Mouse (Mus musculus) liver, embryonic 16.5 days (tissue): Measurements from ENCODE around the gene Reg4. TPM values are rescaled to one million over a fixed set of nuclear protein-coding genes. Genes with fewer than 3 reads are reported as not detected.

Experiments used
- ATAC-seq: fragments of 200-750 bp; cut with Nextera tagmentation; 2 replicates; pipeline ENCODE4 v1.8.0; 2017; ENCODE audit warnings: low read depth, mild to moderate bottlenecking, moderate number of reproducible peaks, moderate library complexity
- H3K27ac ChIP-seq: fragments of 300-500 bp; sonication (generic); 2 replicates; pipeline ENCODE4 v1.5.1; 2014; ENCODE audit warnings: mild to moderate bottlenecking, low read length
- H3K27me3 ChIP-seq: fragments of 300-500 bp; sonication (generic); 2 replicates; pipeline ENCODE4 v1.6.1; 2014; ENCODE audit warnings: low read depth, low read length, mixed read lengths; ENCODE audit not compliant: control insufficient read depth, insufficient read depth
- H3K36me3 ChIP-seq: fragments of 300-500 bp; sonication (generic); 2 replicates; pipeline ENCODE4 v1.6.1; 2014; ENCODE audit warnings: mild to moderate bottlenecking; ENCODE audit not compliant: control insufficient read depth, insufficient read depth
- H3K4me1 ChIP-seq: fragments of 300-500 bp; sonication (generic); 2 replicates; pipeline ENCODE4 v1.6.1; 2014; ENCODE audit warnings: low read depth, low read length, mixed read lengths; ENCODE audit not compliant: control insufficient read depth
- H3K4me2 ChIP-seq: fragments of 300-500 bp; sonication (generic); 2 replicates; pipeline ENCODE4 v1.6.1; 2014; ENCODE audit warnings: low read depth, low read length, mixed read lengths
- H3K4me3 ChIP-seq: fragments of 300-500 bp; sonication (generic); 2 replicates; pipeline ENCODE4 v1.5.1; 2014; ENCODE audit warnings: low read depth, mild to moderate bottlenecking, low read length
- H3K9ac ChIP-seq: fragments of 300-500 bp; sonication (generic); 2 replicates; pipeline ENCODE4 v1.6.1; 2014; ENCODE audit warnings: low read depth, low read length
- H3K9me3 ChIP-seq: fragments of 300-500 bp; sonication (generic); replicated peaks from 2 replicates; pipeline ENCODE4 v1.6.1; 2016; ENCODE audit warnings: low read length; ENCODE audit not compliant: control insufficient read depth
- WGBS: fragments of 180-500 bp; shearing (Covaris S2); extraction: QIAGEN DNeasy Blood & Tissue Kit; methylation state at CpG from one replicate; pipeline ENCODE4 v1.1.7; 2014; ENCODE audit not compliant: insufficient replicate concordance; 5-methylcytosine and 5-hydroxymethylcytosine counted together
- polyA plus RNA-seq: library from polyadenylated mRNA; unstranded; fragments of >200 nt; fragmentation: Nextera tagmentation; extraction: Ambion mirVana; gene quantifications from 2 replicates; pipeline ENCODE4 v1.2.1, GENCODE M21; 2015

The Reg4 gene
- polyA plus RNA-seq, 1 experiment from 2014 or later, result 0.27 TPM

- no peak for ATAC-seq
- Histone ChIP-seq H3K9ac (no peak overlapping the region), H3K27me3 (no peaks in the 10 kb centered on the region), H3K4me1 (no peaks in the 10 kb centered on the region), H3K4me3 (no peak overlapping the region), H3K4me2 (no peak overlapping the region), H3K9me3 (no peaks in the 10 kb centered on the region), H3K36me3 (no peaks in the 10 kb centered on the region), H3K27ac (no peak overlapping the region)
- 56% methylated on average over 4 of the region's 4 CpGs for WGBS
Measured at GRCm38 (mm10) chr3:98209161-98209560, 12.8 kb upstream of the Reg4 start.

GRCm38 (mm10) chr3:98210860-98211259 lies 11.1 kb upstream of the Reg4 start:
- ATAC-seq, result no peak

DNA sequence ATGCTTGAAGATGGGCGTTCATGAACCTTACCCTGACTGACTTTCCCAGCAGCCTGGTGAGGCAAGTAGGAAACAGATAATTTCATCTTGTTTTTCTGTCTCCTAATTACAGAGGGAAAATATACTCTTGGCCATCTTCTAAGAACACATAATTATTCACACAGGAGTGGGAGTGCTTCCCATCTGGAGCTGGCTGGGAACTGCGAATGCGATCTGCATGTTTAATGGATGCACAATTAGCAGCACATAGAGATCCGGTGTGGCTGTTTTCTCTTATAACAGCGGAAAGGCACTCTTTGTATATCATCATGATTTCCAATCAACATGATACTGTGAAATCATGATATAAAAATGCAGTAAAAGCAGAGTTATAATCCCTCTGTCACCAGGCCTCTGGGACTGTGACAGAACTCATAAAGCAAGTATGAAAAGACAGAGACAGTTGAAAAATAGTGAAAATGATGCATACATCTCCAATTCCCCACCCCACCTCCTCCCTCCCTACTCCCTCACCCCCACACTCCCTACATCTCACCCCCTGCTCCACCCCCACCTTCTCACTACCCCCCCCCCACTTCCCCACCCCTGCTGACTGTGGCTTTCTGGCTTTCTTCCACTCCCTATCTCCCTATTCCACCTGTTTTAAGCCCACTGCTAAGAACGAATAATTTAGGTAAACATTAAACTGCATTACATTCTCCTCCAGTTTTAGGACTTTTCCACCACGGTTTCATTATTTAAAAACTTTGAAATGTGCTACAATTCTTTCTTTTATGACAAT lies 10.5 kb upstream of the Reg4 start:
- no peak overlapping the region for H3K9ac ChIP-seq
- H3K27me3 ChIP-seq, result no peaks in the 10 kb centered on the region
- no peaks in the 10 kb centered on the region for H3K36me3 ChIP-seq
- no peak overlapping the region for H3K27ac ChIP-seq
- WGBS, result 64% methylated on average over 7 of the region's 7 CpGs
- H3K4me3 ChIP-seq, result no peak overlapping the region
- H3K4me1 ChIP-seq, result no peaks in the 10 kb centered on the region
- H3K4me2 ChIP-seq, result no peak overlapping the region
- ATAC-seq, result no peak
- H3K9me3 ChIP-seq, result no peaks in the 10 kb centered on the region

More at GRCm38 (mm10) chr3:98210860-98211259, 11.1 kb upstream of the Reg4 start:
- Histone ChIP-seq H3K27me3 (no peaks in the 10 kb centered on the region), H3K36me3 (no peaks in the 10 kb centered on the region), H3K27ac (no peak overlapping the region), H3K4me2 (no peak overlapping the region), H3K9me3 (no peaks in the 10 kb centered on the region), H3K4me1 (no peaks in the 10 kb centered on the region), H3K4me3 (no peak overlapping the region), H3K9ac (no peak overlapping the region)
- WGBS, result 66% methylated on average over 10 of the region's 10 CpGs

DNA sequence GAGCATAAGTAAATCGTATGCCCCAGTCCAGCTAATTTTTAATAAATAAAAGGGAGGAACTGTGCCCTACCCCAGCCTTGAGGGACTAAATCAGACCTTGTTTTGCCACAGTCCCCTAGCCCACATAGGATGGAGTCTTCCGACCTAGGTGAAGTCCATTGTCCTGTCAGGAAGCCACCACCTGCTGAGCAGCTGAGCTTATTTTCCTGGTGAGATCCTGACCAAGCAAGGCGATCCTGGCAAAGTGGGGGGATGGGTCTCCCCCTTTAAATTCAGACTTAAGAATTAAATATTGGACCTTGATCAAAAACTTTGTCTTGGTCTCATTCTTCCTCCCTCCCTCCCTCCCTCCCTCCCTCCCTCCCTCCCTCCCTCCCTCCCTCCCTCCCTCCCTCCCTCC lies 5.7 kb upstream of the Reg4 start:
- no peak overlapping the region for H3K9ac ChIP-seq
- WGBS, result 54% methylated on average over 3 of the region's 3 CpGs
- no peaks in the 10 kb centered on the region for H3K9me3 ChIP-seq
- no peaks in the 10 kb centered on the region for H3K4me1 ChIP-seq
- no peak overlapping the region for H3K4me2 ChIP-seq
- no peak overlapping the region for H3K4me3 ChIP-seq
- H3K27me3 ChIP-seq, result no peaks in the 10 kb centered on the region
- no peaks in the 10 kb centered on the region for H3K36me3 ChIP-seq
- no peak for ATAC-seq
- H3K27ac ChIP-seq, result no peak overlapping the region

GRCm38 (mm10) chr3:98223263-98223662 lies 1.3 kb downstream of the Reg4 start:
- no peak overlapping the region for H3K27ac ChIP-seq
- H3K9ac ChIP-seq, result no peak overlapping the region
- 64% methylated on average over 3 of the region's 3 CpGs for WGBS
- peaks cover 3% of the 10 kb centered on the region; the same call in 1 of the 2 replicates for H3K4me1 ChIP-seq
- H3K9me3 ChIP-seq, result no peaks in the 10 kb centered on the region
- no peak overlapping the region for H3K4me3 ChIP-seq
- H3K36me3 ChIP-seq, result no peaks in the 10 kb centered on the region
- no peaks in the 10 kb centered on the region for H3K27me3 ChIP-seq
- H3K4me2 ChIP-seq, result no peak overlapping the region
- no peak for ATAC-seq

GRCm38 (mm10) chr3:98223783-98224580 lies 2.0 kb downstream of the Reg4 start:
- H3K27me3 ChIP-seq, result no peaks in the 10 kb centered on the region
- no peak overlapping the region for H3K4me2 ChIP-seq
- H3K9ac ChIP-seq, result no peak overlapping the region
- H3K36me3 ChIP-seq, result no peaks in the 10 kb centered on the region
- no peaks in the 10 kb centered on the region for H3K9me3 ChIP-seq
- H3K4me1 ChIP-seq, result peaks cover 3% of the 10 kb centered on the region; the same call in 1 of the 2 replicates
- no peak overlapping the region for H3K4me3 ChIP-seq
- ATAC-seq, result peak; percentile 65; the same call in 1 of the 2 replicates
- 25% methylated on average over 9 of the region's 9 CpGs for WGBS
- H3K27ac ChIP-seq, result no peak overlapping the region

DNA sequence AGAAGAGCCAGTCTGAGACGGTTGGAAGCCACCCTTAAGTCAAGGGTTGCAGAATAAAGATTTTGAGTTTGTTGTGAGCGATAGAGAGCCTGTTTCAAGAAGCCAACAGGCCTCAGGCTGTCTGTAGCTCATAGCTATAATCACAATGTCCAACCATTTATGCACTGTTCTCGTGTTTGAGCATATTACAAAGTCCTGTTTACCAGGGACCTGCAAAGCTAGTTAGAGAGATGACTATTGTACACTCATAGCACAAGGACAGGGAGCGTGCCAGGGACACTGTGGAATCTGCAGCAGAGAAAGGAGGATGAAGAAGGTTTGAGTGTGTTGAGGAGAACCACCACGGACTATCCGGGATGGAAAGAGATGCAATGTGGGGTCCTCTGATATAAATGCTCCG lies 3.0 kb downstream of the Reg4 start:
- Histone ChIP-seq H3K4me1 (peaks cover 3% of the 10 kb centered on the region; the same call in 1 of the 2 replicates), H3K36me3 (no peaks in the 10 kb centered on the region), H3K4me3 (no peak overlapping the region), H3K9me3 (no peaks in the 10 kb centered on the region), H3K27me3 (no peaks in the 10 kb centered on the region), H3K27ac (no peak overlapping the region), H3K9ac (no peak overlapping the region), H3K4me2 (no peak overlapping the region)
- WGBS, result 57% methylated on average over 7 of the region's 7 CpGs
- peak; percentile 52; the same call in 1 of the 2 replicates for ATAC-seq

DNA sequence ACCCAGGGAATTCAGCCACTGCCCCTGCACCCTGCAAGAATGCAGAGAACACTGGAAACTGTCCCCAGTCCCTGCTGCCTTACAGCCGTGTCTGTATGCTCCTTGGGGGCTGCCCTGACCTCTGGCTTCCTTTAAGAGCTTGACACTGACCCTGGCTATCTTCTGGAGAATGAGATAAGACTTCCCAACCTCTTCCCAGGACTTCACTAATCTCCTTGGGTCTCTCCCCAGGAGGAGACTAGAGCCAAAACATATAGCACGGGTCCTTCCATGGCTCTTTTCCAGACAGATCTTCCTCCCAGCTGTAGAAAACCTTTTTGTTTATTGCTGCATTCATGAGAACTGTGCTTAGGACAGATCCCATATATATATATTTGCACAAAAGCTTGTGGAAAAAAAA lies 3.8 kb downstream of the Reg4 start:
- ATAC-seq, result no peak
- Histone ChIP-seq H3K27me3 (no peaks in the 10 kb centered on the region), H3K4me1 (peaks cover 3% of the 10 kb centered on the region; the same call in 1 of the 2 replicates), H3K36me3 (no peaks in the 10 kb centered on the region), H3K9me3 (no peaks in the 10 kb centered on the region), H3K4me2 (no peak overlapping the region), H3K9ac (no peak overlapping the region), H3K4me3 (no peak overlapping the region), H3K27ac (no peak overlapping the region)
- 30% methylated on average over 2 of the region's 2 CpGs for WGBS
